Mouse (Mus musculus): ENCODE measurements around the gene Fam129b.

Fam129b gene

GRCm38 (mm10) chr2:32875675-32876489 lies at the start of gene Fam129b:
Gene Fam129b (plus strand): TSS chr2:32876114.
- in situ Hi-C loops (cut with MboI, MseI), result no loop called here

GRCm38 (mm10) chr2:32828979-32829676 lies 46.8 kb upstream of the Fam129b start:
- in situ Hi-C loops (cut with MboI, MseI), result no loop called here

DNA sequence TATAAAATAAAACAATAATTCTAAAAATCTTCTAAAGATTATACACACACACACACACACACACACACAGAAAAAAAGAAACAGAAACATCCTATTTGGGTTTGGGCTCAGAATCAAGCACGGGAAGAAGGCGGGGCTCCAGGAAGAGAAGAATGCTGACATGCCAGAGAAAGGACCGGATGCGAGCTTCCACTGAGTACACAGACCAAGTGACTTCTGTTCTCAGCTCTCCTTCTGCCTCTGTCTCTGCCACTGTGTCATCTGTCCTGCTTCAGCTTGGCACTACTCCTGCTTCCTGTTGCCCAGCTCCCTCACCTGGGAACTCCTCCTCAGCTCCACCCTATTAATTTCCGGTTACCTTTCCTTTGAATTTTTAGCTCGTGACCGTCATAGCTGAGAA lies 41.4 kb upstream of the Fam129b start:
- in situ Hi-C loops (cut with MboI, MseI), result no loop called here

- in situ Hi-C loops (cut with MboI, MseI), result no loop called here
Measured at GRCm38 (mm10) chr2:32835588-32835987, 40.3 kb upstream of the Fam129b start.

DNA sequence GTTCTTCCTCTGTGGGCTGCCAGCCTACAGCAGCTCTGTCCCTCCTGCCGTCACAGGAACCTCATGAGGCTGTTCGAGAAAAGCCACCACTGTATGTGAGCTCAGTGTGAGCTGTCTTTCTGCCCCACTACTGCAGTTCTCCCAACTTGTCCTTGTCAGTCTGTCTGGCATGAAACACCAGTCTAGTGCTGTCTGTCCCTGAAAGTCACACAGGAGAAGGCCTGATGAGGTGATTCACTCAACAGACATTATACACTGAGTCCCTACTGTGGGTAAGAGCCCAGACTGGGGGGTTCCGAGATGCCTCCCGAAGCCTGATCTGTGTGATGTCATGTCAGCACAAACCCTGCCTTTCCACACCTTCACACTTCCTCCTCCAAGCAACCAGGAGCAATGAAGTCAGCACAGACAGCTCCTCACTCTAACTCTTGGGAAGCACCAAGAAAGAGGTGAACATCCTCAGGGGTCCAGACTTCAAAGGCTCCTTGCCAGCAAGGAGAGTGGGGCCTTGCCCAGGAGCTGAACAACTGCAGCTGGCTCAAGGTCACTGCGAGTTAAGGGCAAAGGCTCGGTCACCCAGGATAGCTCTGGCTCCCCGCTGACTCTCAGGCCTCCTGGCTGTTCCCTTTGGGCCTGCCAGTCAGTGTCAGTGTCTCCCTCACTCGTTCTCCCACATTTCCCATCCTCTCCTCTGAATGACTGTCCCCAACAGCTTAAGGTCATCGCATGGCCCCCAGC lies 37.6 kb upstream of the Fam129b start:
- in situ Hi-C loops (cut with MboI, MseI), result no loop called here

GRCm38 (mm10) chr2:32839261-32839660 lies 36.7 kb upstream of the Fam129b start:
- in situ Hi-C loops (cut with MboI, MseI), result no loop called here

- in situ Hi-C loops (cut with MboI, MseI), result no loop called here
Measured at GRCm38 (mm10) chr2:32841099-32841498, 34.8 kb upstream of the Fam129b start.

DNA sequence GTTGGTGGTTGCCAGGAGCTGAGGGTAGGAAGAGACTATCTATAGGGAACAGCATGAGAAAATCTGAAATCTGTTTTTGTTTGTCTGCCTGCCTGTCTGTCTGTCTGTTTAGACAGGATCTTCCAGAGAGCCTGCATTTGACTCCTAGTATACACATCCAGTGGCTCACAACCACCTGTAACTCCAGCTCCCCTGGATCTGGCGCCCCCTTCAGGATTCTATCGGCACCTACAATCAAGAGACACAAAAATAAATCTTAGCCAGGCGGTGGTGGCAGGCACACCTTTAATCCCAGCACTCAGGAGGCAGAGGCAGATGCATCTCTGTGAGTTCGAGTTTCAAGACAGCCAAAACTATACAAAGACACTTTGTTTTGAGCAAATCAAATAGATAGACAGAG lies 33.4 kb upstream of the Fam129b start:
- in situ Hi-C loops (cut with MboI, MseI), result no loop called here

- in situ Hi-C loops (cut with MboI, MseI), result no loop called here
Measured at GRCm38 (mm10) chr2:32845572-32846100, 30.3 kb upstream of the Fam129b start.

- in situ Hi-C loops (cut with MboI, MseI), result no loop called here
Measured at GRCm38 (mm10) chr2:32846101-32846804, 29.7 kb upstream of the Fam129b start.

- in situ Hi-C loops (cut with MboI, MseI), result no loop called here
Measured at GRCm38 (mm10) chr2:32846805-32847467, 29.0 kb upstream of the Fam129b start, which contains the start of gene Stxbp1. Gene Stxbp1 (minus strand): TSS chr2:32847245.

DNA sequence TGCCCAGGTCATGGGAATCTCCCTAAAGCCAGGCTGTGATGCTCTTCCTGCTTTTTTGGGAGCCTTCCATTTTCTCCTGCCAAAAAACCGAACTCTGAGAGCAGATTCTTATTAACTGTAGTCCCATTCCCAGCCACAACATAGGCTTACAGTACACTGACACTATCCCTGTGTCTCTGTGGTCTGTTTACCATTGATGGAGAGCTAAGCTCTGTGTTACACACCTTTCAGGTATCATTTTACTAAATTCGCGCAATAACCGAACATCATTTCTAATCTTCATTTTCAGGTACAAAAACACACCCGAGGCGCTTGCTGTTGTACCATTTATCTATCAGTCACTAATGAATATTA lies 28.5 kb upstream of the Fam129b start:
- in situ Hi-C loops (cut with MboI, MseI), result no loop called here

- in situ Hi-C loops (cut with MboI, MseI), result loop anchor here (10.0 kb wide), 1 partner anchor 1607 kb away; the partner anchor contains the start of gene Ncs1
Measured at GRCm38 (mm10) chr2:32852156-32852555, 23.8 kb upstream of the Fam129b start.

DNA sequence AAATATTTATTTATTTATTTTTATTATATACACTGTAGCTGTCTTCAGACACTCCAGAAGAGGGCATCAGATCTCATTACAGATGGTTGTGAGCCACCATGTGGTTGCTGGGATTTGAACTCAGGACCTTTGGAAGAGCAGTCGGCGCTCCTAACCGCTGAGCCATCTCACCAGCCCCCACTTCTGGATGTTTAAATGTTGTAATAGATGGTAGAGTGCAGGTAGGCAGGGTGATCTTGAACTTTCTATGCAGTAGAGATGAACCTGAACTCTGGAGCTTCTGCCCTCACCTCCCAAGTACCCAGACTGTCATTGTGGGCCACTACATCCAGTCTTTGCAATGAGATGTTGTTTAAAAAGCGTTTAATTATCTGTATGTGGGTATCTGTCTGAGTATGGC lies 22.2 kb upstream of the Fam129b start:
- in situ Hi-C loops (cut with MboI, MseI), result loop anchor here (10.0 kb wide), 1 partner anchor 1609 kb away; the partner anchor contains the start of gene Ncs1

DNA sequence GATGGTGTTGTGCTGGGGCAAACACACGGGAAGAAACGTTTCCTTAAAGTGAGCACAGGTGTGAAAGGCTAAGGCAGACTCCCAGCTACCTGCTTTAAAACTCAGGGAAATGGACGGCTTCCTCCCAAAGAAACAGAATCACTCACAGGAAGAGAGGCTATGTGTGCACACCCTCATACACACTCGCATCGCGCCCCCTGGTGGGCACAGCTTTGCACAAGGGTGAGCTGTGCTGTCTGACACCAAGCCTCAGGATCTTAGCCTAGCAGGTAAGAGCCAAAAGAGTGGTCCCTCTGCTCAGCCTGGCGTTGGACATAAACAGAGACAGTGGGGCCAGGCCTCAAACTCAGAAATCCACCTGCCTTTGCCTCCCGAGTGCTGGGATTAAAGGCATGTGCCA lies 21.7 kb upstream of the Fam129b start:
- in situ Hi-C loops (cut with MboI, MseI), result loop anchor here (10.0 kb wide), 1 partner anchor 1609 kb away; the partner anchor contains the start of gene Ncs1

DNA sequence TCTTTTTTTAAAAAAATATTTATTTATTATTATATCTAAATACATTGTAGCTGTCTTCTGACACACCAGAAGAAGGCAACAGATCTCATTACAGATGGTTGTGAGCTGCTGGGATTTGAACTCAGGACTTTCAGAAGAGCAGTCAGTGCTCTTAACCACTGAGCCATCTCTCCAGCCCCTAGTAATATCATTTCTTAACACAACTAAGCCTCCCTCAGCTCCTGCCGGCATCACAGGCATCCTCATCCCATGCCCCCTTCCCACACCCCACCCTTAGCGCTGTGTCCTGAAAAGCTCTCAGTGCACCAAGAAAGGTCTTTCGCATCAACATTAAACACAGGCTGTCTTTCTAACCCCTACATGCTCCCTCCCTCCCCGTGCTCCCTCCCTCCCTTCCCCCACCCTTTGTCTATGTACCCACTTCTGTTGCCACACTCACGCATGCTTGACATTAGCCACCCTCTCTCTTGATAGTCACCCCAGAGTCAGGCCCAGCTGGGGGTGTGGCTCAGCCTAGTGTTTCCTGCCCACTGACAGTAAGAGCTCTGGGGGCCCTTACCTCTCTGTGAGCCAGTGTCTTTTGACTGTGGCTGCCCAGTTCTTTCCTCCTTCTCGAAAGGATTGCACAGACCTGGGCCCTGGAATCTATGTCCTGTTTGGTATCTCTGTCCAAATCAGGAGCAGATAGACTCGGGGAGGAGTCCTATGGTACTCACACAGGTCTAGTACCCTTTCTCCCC lies 20.7 kb upstream of the Fam129b start:
- in situ Hi-C loops (cut with MboI, MseI), result loop anchor here (5.0 to 10.0 kb wide), 2 partner anchors 78 to 1610 kb away; partner anchors contain the start of genes Ncs1, Ptrh1 and Ttc16

GRCm38 (mm10) chr2:32855790-32856465 lies 20.0 kb upstream of the Fam129b start:
- in situ Hi-C loops (cut with MboI, MseI), result loop anchor here (5.0 to 10.0 kb wide), 2 partner anchors 79 to 1611 kb away; partner anchors contain the start of genes Ncs1, Ptrh1 and Ttc16

DNA sequence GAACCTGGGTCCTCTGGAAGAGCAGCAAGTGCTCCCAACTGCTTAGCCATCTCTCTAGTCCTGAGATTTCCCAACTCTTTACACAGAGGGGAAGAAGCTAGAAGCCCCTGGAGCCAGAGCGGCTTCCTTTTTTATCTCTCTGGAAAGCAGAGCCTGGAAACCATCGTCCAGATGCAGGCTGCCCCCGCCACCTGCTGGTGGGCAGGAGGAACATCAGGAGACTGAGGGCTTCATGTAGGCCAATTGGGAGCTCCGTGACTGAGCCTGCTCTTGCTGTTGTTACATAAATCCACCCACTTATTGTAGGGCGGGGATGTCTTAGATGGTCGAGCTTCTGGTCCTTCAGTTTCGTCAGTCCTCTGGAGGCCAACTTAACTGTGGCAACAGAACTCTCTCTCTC lies 18.3 kb upstream of the Fam129b start:
- in situ Hi-C loops (cut with MboI, MseI), result loop anchor here (5.0 to 10.0 kb wide), 2 partner anchors 80 to 1613 kb away; partner anchors contain the start of genes Ncs1, Ptrh1 and Ttc16

Measured in T-helper 2 cell (primary cell).